Mouse (Mus musculus) cerebral cortex, adult 2 months (tissue): Measurements from ENCODE around the gene Guf1.

ENCODE experiments used
- WGBS: fragments of 180-500 bp; shearing (Covaris S2); methylation state at CpG from one replicate; pipeline ENCODE4 v1.1.7; 2018; 5-methylcytosine and 5-hydroxymethylcytosine counted together

Gene Guf1

DNA sequence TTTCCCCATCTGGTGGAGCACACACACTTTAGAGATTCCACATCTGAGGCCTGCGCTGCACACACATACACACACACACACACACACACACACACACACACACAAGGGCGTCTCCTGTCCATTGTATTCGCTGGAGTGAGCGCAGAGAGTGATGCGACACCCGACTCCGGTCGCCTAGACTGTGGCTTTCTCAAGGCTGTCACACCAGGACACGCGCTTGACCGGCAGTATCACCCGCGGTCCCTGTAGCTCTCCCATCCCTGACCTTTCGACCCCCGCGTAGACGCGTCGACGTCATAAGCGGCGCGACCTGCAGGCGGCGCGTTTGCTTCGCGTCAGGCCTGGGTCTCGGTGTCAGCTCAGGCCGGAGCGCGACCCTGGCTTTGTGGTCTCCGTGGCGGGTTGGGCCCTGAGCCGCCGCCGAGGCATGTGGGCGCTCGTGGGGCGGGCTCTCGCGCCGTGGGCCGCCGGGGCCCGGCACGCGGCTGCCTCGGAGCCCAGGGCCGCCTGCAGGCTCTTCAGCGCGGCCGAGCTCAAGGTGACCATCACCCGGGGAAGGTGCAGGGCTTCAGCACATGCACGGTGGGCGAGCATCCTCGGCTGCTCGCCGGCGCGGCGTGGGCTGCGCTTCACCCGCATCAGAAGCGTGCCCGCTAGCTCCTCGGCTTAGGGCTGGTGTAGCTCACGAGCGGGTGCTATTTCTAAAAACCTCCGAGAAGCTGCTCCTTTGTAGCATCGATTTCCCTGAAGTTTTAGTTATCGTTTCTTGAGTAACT lies at the start of gene Guf1:
TSS of gene Guf1 (plus strand) at position 296 of the 776 bp plus-strand sequence.
- under 1% methylated on average over 72 of the region's 72 CpGs for WGBS

DNA sequence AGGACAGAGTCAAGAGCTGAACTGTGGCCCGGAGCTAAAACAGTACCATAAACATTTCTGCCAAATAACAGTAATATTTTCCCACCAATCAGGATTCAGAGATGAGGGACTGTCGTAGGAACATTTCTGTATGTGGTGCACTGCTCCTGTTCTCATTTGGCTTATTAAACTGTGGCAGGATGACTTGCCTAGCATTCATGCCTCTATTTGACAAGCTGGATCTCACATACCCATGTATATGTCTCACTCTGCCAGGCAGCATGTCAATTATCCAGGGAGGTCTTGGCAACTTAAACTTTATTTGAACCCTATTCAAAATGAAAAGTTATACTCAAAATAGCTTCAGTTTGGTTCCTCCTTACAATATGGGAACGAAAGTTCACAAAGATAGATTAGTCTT lies 49.7 kb upstream of the Guf1 start:
- 75% methylated on average over 3 of the region's 3 CpGs for WGBS

DNA sequence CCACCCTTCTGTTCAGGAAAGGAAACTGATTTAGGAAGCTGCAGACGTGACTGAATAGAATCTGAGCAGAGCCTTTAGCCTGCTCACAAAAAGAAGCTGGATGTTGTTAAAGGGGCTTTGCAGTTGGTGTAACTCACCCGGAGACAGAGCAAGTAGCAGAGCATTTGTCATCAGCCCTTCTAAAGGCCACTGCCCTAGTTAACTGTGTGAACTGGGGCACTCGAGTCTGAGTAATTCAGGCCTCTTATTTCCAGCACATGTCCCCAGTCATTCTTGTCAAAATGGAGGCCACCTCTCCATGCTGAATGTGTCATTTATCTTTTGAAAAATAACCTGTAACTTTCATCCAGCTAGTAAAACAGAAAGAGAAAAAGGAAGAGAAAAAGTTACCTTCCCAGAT lies 45.1 kb upstream of the Guf1 start:
- WGBS = 59% methylated on average over 3 of the region's 3 CpGs

DNA sequence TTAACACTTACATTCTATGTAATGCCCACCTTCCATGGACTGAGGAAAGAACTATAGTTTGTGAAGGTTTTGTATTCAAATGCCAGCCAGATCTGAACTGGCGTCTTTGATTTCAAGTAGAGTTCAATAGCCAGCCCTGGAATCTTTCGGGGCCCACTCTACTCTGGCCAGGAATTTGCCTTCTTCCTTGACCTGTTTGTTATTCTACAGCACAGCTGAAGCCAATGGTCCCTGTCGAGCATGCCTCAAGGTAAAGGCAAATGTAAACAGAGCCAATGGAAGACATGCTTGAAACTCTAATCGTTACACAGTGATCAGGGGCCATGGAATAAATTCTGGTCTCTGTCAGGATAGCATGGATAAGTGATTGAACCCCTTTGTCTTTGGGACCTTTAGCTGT lies 44.5 kb upstream of the Guf1 start:
- WGBS = 81% methylated on average over 4 of the region's 4 CpGs

DNA sequence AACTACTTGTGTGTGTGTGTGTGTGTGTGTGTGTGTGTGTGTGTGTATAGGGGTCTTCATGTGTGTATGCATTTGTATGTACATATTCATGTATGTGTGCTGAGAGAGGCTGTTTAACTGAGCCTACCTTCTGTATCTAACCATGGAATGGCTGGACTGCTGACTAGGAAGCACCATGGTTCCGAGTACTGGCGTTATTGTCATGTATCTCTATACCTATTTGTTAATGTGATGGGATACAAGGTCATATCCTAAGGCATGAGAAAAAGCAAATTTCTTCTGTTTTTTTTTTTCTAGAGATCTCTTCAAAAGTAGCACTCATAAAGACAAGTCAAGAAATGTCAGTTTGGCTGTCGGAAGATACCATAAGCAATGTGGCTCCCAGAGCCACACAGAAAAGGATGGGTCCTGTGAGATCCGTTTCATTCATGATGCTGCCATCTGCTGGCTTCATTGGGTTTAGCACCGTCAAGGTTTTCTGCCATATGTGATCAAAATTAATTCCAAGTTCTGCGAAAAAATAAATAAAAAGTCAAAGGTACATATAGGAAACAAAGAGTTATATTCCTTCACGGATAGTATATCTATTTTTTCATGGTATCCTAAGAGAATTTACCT lies 36.0 kb upstream of the Guf1 start:
- 32% methylated on average over 7 of the region's 7 CpGs for WGBS

DNA sequence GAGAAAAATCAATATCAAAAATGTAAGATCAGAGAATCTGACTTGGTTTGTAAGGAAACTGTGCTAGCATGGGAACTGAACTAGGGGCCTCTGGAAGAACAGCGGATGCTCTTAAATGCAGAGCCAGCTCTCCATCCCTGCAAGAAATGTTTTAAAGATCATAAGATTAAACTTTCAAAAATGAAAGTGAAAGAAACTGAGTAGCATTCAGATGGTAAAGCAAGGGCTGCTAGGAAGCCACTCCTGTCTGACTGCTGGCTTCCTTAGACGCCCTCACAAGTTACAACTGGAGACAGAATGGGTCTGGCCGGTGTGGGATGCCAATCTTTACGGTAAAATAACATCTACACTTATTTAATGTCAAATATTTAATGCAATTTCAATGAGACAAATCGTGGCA lies 34.7 kb upstream of the Guf1 start:
- 76% methylated on average over 5 of the region's 5 CpGs for WGBS

DNA sequence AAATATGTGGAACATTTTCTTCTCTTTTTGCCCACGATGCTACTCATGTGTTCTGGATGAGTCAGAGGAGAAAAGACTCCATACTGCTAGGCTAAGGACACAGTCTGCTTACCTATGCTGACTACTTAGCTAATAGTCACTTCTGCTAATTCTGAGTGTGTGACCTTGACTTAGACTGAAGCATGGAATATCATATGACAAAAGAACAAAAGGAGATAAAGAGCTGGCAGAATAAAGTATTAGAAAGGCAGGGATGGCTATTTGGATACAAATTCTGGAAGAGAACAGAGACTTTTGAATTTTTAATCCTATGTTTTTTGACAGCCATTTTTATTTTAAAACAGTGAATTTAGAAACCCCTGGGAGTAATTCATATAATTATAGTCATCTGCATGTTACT lies 15.0 kb upstream of the Guf1 start:
- WGBS = 46% methylated on average over 1 of the region's 1 CpGs

DNA sequence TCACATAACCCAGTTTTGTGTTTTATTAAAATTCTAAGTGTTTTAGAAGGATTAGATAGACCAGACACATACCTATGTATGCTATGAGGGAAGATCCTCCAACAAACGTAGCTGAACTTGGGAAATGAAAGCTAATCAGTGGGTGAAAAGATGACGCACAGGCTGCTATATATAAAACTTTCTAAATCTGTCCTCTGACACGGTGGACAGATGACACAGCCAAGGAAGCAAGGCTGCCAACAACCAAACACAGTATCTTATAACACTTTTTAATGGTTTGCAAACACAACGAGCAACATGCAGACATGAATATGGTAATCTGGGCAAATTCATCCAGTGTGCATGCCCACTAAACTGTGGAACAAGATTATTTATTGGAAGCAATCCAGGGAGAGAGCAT lies 14.2 kb upstream of the Guf1 start, which contains the start of gene Yipf7:
TSS of gene Yipf7 (minus strand) at position 160 of the 400 bp plus-strand sequence.
- WGBS = 27% methylated on average over 4 of the region's 4 CpGs

DNA sequence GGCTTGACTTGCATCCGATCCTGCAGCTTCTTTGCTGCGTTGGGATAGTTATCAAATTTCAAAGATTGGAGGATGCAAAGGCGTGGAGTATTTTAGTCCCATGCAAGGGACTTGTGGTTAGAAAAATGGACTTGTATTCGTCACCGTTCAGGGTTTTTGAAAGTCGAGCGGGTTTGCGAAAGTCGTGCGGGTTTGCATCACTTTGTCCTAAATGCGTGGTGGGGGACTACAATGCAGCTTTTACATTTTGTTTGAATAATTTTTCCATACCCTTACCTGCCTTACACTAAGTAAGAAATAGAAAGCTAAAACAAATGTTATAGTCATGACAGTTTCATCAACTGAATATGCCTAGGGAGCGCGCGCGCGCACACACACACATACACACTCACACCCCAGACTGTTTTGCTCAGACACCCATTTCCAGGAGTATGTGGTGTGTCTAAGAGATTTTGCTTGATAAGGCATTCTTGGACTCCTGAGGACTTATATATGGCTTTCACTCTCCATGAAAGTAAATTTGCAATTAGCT lies 747 bp downstream of the Guf1 start:
- WGBS = 6% methylated on average over 16 of the region's 16 CpGs

DNA sequence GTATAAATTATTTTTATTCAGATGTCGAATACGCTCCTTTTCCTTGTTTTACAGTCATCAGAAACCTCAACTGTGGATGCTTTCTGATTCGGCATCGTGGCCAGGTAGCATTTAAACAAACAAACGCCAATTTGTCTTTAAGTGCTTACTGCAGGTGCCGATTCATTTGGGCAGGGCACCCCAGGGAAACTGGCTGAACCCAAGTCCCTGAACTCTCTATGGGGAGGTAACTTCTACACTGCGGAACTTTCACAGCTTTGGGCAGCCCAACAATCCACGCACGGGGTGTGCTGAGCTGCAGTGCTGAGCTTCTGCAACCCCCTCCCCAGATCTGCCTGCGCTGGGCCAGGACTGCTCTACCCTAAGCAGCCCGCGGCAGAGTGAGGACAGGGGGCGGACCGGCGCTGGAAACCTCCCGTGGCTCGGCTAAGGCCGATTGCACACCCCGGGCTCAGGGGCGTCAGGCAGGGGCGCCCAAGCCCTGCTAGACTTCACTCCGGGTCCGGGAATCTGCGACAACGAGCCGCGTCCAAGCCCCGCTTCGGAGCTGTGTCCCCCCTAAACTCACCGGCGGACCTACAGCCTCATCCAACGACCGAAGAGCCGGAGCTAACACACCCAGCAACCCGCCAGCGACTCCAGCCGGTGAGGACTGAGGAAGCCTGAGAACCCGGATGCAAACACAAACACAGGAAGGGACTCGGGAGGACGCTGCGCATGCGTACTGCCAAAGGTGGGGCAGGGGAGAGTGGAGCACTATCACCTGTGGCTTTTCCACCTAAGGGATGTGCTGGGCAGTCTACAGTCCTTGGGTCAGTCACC lies 35.1 kb downstream of the Guf1 start, which contains the start of gene Gnpda2:
TSS of gene Gnpda2 (minus strand) at position 701 of the 822 bp plus-strand sequence.
- WGBS = under 1% methylated on average over 42 of the region's 42 CpGs

DNA sequence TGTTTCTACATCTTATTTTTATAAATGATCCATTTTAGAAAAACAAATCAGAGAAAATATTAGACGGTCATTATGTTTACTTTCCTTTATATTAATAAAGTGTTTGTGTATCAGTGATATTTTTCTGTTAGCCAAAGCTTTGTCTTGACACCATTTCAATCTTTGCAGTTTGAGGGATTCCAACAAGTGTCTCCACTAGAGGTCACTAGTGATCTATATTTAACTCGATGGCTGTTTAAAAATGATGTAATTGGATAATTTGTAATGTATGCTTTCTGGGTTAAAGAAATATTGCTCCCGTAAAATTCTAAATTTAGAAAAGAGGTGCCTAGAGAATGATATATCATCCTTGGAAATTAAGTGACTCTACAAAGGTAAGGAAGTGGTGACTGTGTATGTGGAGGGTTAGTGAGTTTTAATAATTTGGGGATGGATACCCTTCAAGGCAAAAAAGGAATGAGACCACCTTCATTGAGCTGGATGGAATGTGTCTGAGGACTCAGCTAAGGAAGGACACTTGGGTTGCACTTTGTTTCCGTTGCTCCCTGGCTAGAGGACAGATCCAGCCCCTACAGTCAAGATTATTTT lies 56.6 kb downstream of the Guf1 start:
- WGBS = 18% methylated on average over 4 of the region's 4 CpGs

DNA sequence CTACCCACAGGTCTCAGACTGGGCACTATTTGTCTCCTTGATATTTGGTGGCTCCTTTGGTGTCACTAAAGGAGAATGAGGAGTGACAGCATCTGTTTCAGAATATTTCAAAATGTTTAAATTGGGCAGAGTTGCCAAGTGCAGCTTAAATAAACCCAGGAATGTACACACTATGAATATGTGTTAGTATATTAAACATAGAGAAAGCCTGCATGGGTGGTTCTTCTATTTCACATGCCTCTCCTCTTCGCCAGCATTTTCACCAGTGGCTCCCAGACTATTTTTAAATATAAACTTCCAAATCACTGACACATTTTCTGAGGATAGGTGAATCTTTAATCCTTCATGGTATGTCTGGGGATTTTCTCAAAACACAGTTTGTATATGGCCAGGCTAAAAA lies 64.2 kb downstream of the Guf1 start:
- WGBS = 52% methylated on average over 1 of the region's 1 CpGs
